Mouse (Mus musculus) bone marrow macrophage, adult 2 months (primary cell): ENCODE data around the gene Elmod2.

ENCODE experiments used
- CTCF ChIP-seq: IDR thresholded peaks from 2 replicates; pipeline ENCODE4 v1.5.1; 2012; ENCODE audit warnings: low read depth, mild to moderate bottlenecking, low read length, moderate library complexity
- POLR2A ChIP-seq: IDR thresholded peaks from 2 replicates; pipeline ENCODE4 v1.6.1; 2012; ENCODE audit warnings: mild to moderate bottlenecking, low read depth, low read length, borderline replicate concordance

DNA sequence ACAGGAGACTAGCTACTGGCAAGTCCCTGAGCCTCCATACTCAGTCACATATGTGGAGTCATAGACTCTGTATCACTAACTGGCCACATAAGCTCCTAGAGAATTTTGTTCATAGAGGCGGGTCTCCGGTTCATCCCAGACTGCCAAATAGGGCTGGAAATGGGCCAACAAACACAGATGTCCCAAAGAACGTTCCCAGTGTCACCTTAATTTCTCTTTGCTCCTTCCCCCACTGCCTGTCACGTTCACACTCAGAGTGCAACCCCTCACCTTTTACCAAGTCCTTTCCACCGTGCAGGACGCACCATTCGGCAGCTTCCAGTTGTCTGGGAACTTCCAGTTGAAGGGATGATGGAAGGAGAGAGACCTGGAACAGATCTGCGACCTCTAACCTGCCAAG lies 46.9 kb downstream of the Elmod2 start:
- no peak for TF ChIP-seq POLR2A
- no peak for TF ChIP-seq CTCF
